Comparison of ENCODE assay signal across 10 mouse cellular contexts in genomic region chr19:30427484-30427883, GRCm38 (mm10).
DNase-seq lines count a peak whose midpoint lies in the region; ATAC-seq and TF ChIP-seq lines count a peak whose summit lies in the region.
"Had no signal": no experiment of that assay in that cellular context is flagged by ENCODE, and none has a peak within 500 bp of the region (broad histone marks: within the 10 kb centered on the region; RNA-seq: fewer than 3 reads in every experiment).

No protein-coding gene starts in this region.

- no peaks in the 10 kb centered on the region for H3K36me3 ChIP-seq in forebrain, embryonic 10.5 days (replicated peaks)
- H3K36me3 ChIP-seq in forebrain, embryonic 14.5 days (ENCODE audit: control insufficient read depth, insufficient read depth, low read length) = no peaks in the 10 kb centered on the region
- no peaks in the 10 kb centered on the region for H3K36me3 ChIP-seq in ES-E14 (ENCODE audit: control insufficient read depth, insufficient read depth, low read length, poor library complexity, severe bottlenecking)
- H3K36me3 ChIP-seq in liver, adult 2 months (ENCODE audit: control insufficient read depth, insufficient read depth, low read length) = no peaks in the 10 kb centered on the region
- H3K36me3 ChIP-seq: lung, embryonic 15.5 days had no signal

- 3% methylated on average over 2 of the region's 2 CpGs for WGBS in forebrain, embryonic 10.5 days
- 0% methylated on average over 2 of the region's 2 CpGs for WGBS in forebrain, embryonic 14.5 days
- WGBS in liver, adult 2 months = 9% methylated on average over 2 of the region's 2 CpGs

- TF ChIP-seq CTCF in liver, adult 2 months (IDR thresholded peaks at IDR 0.05; ENCODE audit: low read depth, low read length) = peak; percentile 37; the same call in 1 of the 2 replicates

- no peaks in the 10 kb centered on the region for H3K79me2 ChIP-seq in liver, adult 2 months (ENCODE audit: control insufficient read depth, insufficient read depth, low read length)

- no peak overlapping the region for H3K9ac ChIP-seq in forebrain, embryonic 14.5 days (ENCODE audit: low read length)
- no peak overlapping the region for H3K9ac ChIP-seq in ES-E14 (ENCODE audit: insufficient read depth, low read depth, low read length, poor library complexity, severe bottlenecking)
- H3K9ac ChIP-seq in liver, adult 2 months (ENCODE audit: low read depth, low read length) = no peak overlapping the region
- H3K9ac ChIP-seq: lung, embryonic 15.5 days had no signal

- no peak overlapping the region for H3K4me2 ChIP-seq in forebrain, embryonic 14.5 days (ENCODE audit: low read length)
- H3K4me2 ChIP-seq: lung, embryonic 15.5 days had no signal

- H3K9me3 ChIP-seq in forebrain, embryonic 10.5 days = 0 out of 2 replicates have a peak, but pooled peaks cover 3% of the 10 kb centered on the region
- H3K9me3 ChIP-seq in forebrain, embryonic 14.5 days (replicated peaks; ENCODE audit: control insufficient read depth, low read length) = no peaks in the 10 kb centered on the region
- H3K9me3 ChIP-seq in ES-E14 (ENCODE audit: control insufficient read depth, insufficient read depth, low read depth, low read length) = no peaks in the 10 kb centered on the region
- H3K9me3 ChIP-seq: lung, embryonic 15.5 days had no signal

- no peak for DNase-seq in forebrain, embryonic 10.5 days (ENCODE audit: extremely low spot score, low spot score)
- DNase-seq in forebrain, embryonic 14.5 days (ENCODE audit: low spot score) = no peak
- peak; percentile 49 to 74 for DNase-seq in kidney, postnatal 25 days
- no peak for DNase-seq in kidney, adult 9 months
- DNase-seq in ES-E14 (ENCODE audit: low read depth, low spot score) = peak; percentile 8
- no peak for DNase-seq in liver, adult 2 months (ENCODE audit: extremely low read depth, low read depth, low spot score)
- DNase-seq in frontal cortex, postnatal 10 days (ENCODE audit: low spot score in 2 of 2) = no peak
- DNase-seq in layer of hippocampus, adult 9-10 months (ENCODE audit: low spot score) = no peak
- DNase-seq: cerebellum, adult 9-11 months had no signal

- TF ChIP-seq POLR2A in liver, adult 2 months (IDR thresholded peaks at IDR 0.05; ENCODE audit: extremely low read depth, insufficient read depth, low read length) = no peak

- peaks cover 11% of the 10 kb centered on the region for H3K4me1 ChIP-seq in forebrain, embryonic 10.5 days
- H3K4me1 ChIP-seq in forebrain, embryonic 14.5 days (ENCODE audit: control insufficient read depth, insufficient read depth, low read length) = no peaks in the 10 kb centered on the region; the same call in 1 of the 2 replicates
- H3K4me1 ChIP-seq in ES-E14 (ENCODE audit: control insufficient read depth in 2 of 2, insufficient read depth in 2 of 2, low read length in 2 of 2, poor library complexity in 1 of 2) = no peaks in the 10 kb centered on the region
- H3K4me1 ChIP-seq in liver, adult 2 months (ENCODE audit: control insufficient read depth, insufficient read depth, low read length) = no peaks in the 10 kb centered on the region
- H3K4me1 ChIP-seq: lung, embryonic 15.5 days had no signal

- ATAC-seq in forebrain, embryonic 14.5 days = no peak

- in situ Hi-C loops in ES-E14 (cut with MboI; ENCODE audit: low sequenced_read_pairs in 2 of 2, unreplicated experiment in 2 of 2) = no loop called here

- peaks cover 6% of the 10 kb centered on the region for H3K27me3 ChIP-seq in forebrain, embryonic 10.5 days (ENCODE audit: poor library complexity, severe bottlenecking)
- no peaks in the 10 kb centered on the region for H3K27me3 ChIP-seq in forebrain, embryonic 14.5 days (replicated peaks; ENCODE audit: control insufficient read depth, insufficient read depth, low read length)
- H3K27me3 ChIP-seq in liver, adult 2 months (ENCODE audit: control insufficient read depth, insufficient read depth, low read length) = no peaks in the 10 kb centered on the region
- H3K27me3 ChIP-seq: lung, embryonic 15.5 days had no signal

- H3K4me3 ChIP-seq in forebrain, embryonic 10.5 days = peak overlapping the region; percentile 22; the same call in 1 of the 2 replicates
- no peak overlapping the region for H3K4me3 ChIP-seq in forebrain, embryonic 14.5 days (ENCODE audit: low read depth, low read length)
- H3K4me3 ChIP-seq in ES-E14 (ENCODE audit: insufficient read depth in 1 of 2, low read depth in 1 of 2, low read length in 2 of 2, poor library complexity in 1 of 2, severe bottlenecking in 1 of 2) = no peak overlapping the region
- H3K4me3 ChIP-seq in liver, adult 2 months (ENCODE audit: insufficient read depth, low read depth, low read length) = no peak overlapping the region
- H3K4me3 ChIP-seq: lung, embryonic 15.5 days had no signal

- H3K27ac ChIP-seq in forebrain, embryonic 10.5 days = no peak overlapping the region
- H3K27ac ChIP-seq in forebrain, embryonic 14.5 days (ENCODE audit: low read depth, low read length) = no peak overlapping the region
- no peak overlapping the region for H3K27ac ChIP-seq in ES-E14 (ENCODE audit: insufficient read depth, low read depth, low read length, poor library complexity, severe bottlenecking)
- H3K27ac ChIP-seq in liver, adult 2 months (replicated peaks; ENCODE audit: insufficient read depth, low read depth, low read length) = no peak overlapping the region
- H3K27ac ChIP-seq: lung, embryonic 15.5 days had no signal

TF ChIP-seq in ES-E14, 5 proteins besides CTCF, POLR2A, EP300 and RAD21:
- TF ChIP-seq HCFC1 (IDR thresholded peaks at IDR 0.05; ENCODE audit: borderline replicate concordance, insufficient read depth, low read length) (no peak), MAFK (IDR thresholded peaks at IDR 0.05; ENCODE audit: insufficient read depth, low read depth, low read length) (no peak), CHD2 (IDR thresholded peaks at IDR 0.05; ENCODE audit: low read depth, low read length) (no peak), ZNF384 (IDR thresholded peaks at IDR 0.05; ENCODE audit: low read depth, low read length) (no peak), ZC3H11A (IDR thresholded peaks at IDR 0.05; ENCODE audit: borderline replicate concordance, low read depth, low read length) (no peak)

Comparison
In these comparisons a context has a peak if more than half of its experiments do, and no peak if none do; other contexts are left out.
1. DNase-seq: peak in kidney, postnatal 25 days (2 of 2) and ES-E14 (single experiment); none in forebrain, embryonic 10.5 days (single experiment), forebrain, embryonic 14.5 days (single experiment), kidney, adult 9 months (single experiment), liver, adult 2 months (single experiment), frontal cortex, postnatal 10 days (0 of 2) and layer of hippocampus, adult 9-10 months (single experiment).